Mouse (Mus musculus) G1E (cell line): ENCODE data around the gene Retreg3.

Source experiments
- CTCF ChIP-seq: IDR thresholded peaks from 2 replicates; pipeline ENCODE4 v1.5.1; 2012; ENCODE audit warnings: low read depth, low read length, inconsistent platforms, mixed read lengths
- POLR2AphosphoS5 ChIP-seq: IDR thresholded peaks from 2 replicates; pipeline ENCODE4 v1.6.1; 2012; ENCODE audit warnings: low read depth, low read length, inconsistent platforms; ENCODE audit not compliant: insufficient replicate concordance
- TAL1 ChIP-seq: conservative IDR thresholded peaks from 2 replicates; pipeline ENCODE4 v1.6.1; 2012; ENCODE audit warnings: low read depth, low read length, inconsistent platforms, mixed read lengths

- no peak for TF ChIP-seq CTCF
- TF ChIP-seq POLR2AphosphoS5: no peak
- no peak for TF ChIP-seq TAL1
Observed at GRCm38 (mm10) chr11:101059473-101059872, 60.2 kb downstream of the Retreg3 start.
